Mouse (Mus musculus) megakaryocyte, embryonic 14.5 days (primary cell): Measurements from ENCODE around the gene Mical2.

Source experiments
- FLI1 ChIP-seq: IDR thresholded peaks from 2 replicates; pipeline ENCODE4 v1.6.1; 2012; ENCODE audit warnings: low read length, inconsistent platforms, mixed read lengths
- GATA1 ChIP-seq: IDR thresholded peaks from 3 replicates; pipeline ENCODE4 v1.6.1; 2012; ENCODE audit warnings: mixed read lengths, low read length, inconsistent platforms, borderline replicate concordance

DNA sequence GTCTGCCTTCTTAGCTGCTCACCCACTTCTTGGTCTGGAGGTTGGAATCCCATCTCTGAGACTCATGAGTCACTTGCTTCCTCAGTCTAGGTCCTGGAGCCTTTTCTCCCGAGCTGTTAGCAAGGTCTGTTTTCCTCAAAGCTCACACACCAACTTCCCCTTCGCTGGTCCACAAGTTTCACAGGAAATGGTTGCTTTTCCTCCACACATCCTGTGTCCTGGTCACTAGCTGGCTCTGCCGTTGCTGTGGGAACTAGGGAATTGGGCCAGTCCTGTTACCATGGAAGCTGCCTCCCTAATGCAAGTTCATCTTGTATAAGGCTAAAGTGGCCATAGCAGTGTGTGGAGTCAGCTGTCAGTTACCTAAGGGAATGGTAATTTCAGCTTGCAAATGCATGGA, 12.2 kb downstream of the Mical2 start:
- no peak for TF ChIP-seq FLI1
- no peak for TF ChIP-seq GATA1
